Mouse (Mus musculus) monocyte, adult 2 months (primary cell): ENCODE results near the gene Prrc2a.
"Not testable (repeated sequence)": the region's sequence is repeated elsewhere in the genome, so short reads cannot be mapped to it uniquely, and the experiment has no call there.

Experiments used
- DNase-seq, 2 experiments: peaks; one replicate each; pipeline ENCODE4 v3.0.0; 2022; ENCODE audit warnings: low spot score in 2 of 2, low read depth in 1 of 2

The Prrc2a gene

GRCm38 (mm10) chr17:35135591-35136320, 28.9 kb downstream of the Prrc2a start:
- DNase-seq = peak in 1 of 2 experiments; percentile 38

- peak; percentile 81 to 94 for DNase-seq
Observed at GRCm38 (mm10) chr17:35134801-35135590, 29.7 kb downstream of the Prrc2a start, which contains the start of gene Bag6. Gene Bag6 (plus strand): TSS chr17:35135178.

GRCm38 (mm10) chr17:35133517-35133916, 31.2 kb downstream of the Prrc2a start:
- no peak for DNase-seq

- DNase-seq = no peak
Observed at GRCm38 (mm10) chr17:35132174-35132560, 32.5 kb downstream of the Prrc2a start.

- DNase-seq = no peak
Observed at GRCm38 (mm10) chr17:35131500-35132173, 33.1 kb downstream of the Prrc2a start, which contains the start of gene Apom. Gene Apom (minus strand): TSS chr17:35132050.

- no peak for DNase-seq
Observed at GRCm38 (mm10) chr17:35131038-35131437, 33.7 kb downstream of the Prrc2a start.

- DNase-seq = no peak
Observed at GRCm38 (mm10) chr17:35128996-35129395, 35.7 kb downstream of the Prrc2a start.

- no peak for DNase-seq
Observed at GRCm38 (mm10) chr17:35127017-35127416, 37.7 kb downstream of the Prrc2a start.

- peak in 1 of 2 experiments; percentile 47 for DNase-seq
Observed at GRCm38 (mm10) chr17:35126206-35126611, 38.5 kb downstream of the Prrc2a start, which contains the start of gene D17H6S53E. Gene D17H6S53E (plus strand): TSS chr17:35126373.

- DNase-seq = no peak
Observed at GRCm38 (mm10) chr17:35125578-35125977, 39.1 kb downstream of the Prrc2a start.

- no peak for DNase-seq
Observed at GRCm38 (mm10) chr17:35125081-35125480, 39.6 kb downstream of the Prrc2a start.

GRCm38 (mm10) chr17:35124261-35124896, 40.3 kb downstream of the Prrc2a start:
- not testable (repeated sequence) for DNase-seq

- not testable (repeated sequence) for DNase-seq
Observed at GRCm38 (mm10) chr17:35123287-35123686, 41.4 kb downstream of the Prrc2a start.

GRCm38 (mm10) chr17:35121871-35122303, 42.8 kb downstream of the Prrc2a start, which contains the start of gene Csnk2b:
Gene Csnk2b (minus strand): TSS chr17:35122053.
- no peak for DNase-seq

GRCm38 (mm10) chr17:35121143-35121799, 43.4 kb downstream of the Prrc2a start, which contains the start of gene Gpank1:
Gene Gpank1 (plus strand): TSS chr17:35121455.
- peak; percentile 92 to 93 for DNase-seq

GRCm38 (mm10) chr17:35120745-35121142, 44.0 kb downstream of the Prrc2a start:
- DNase-seq = no peak

GRCm38 (mm10) chr17:35115046-35116019, 49.4 kb downstream of the Prrc2a start, which contains the start of gene Ly6g5b:
Gene Ly6g5b (minus strand): TSS chr17:35115428.
- no peak for DNase-seq

- DNase-seq = no peak
Observed at GRCm38 (mm10) chr17:35111774-35112173, 52.9 kb downstream of the Prrc2a start.

- no peak for DNase-seq
Observed at GRCm38 (mm10) chr17:35108097-35108496, 56.6 kb downstream of the Prrc2a start, which contains the start of gene Ly6g5c. Gene Ly6g5c (plus strand): TSS chr17:35108279.
